Mouse (Mus musculus) CD8-positive naive resting alpha-beta T cell, adult 2 months (primary cell): ENCODE data around the gene Insm1.

Experiments
- DNase-seq, 2 experiments: peaks; one replicate each; pipeline ENCODE4 v3.0.0; 2022; ENCODE audit warnings: low read depth in 2 of 2, low spot score in 2 of 2

The Insm1 gene

GRCm38 (mm10) chr2:146221076-146221928 is at the start of gene Insm1:
TSS of gene Insm1 (plus strand) at chr2:146221921.
- DNase-seq, result no peak

DNA sequence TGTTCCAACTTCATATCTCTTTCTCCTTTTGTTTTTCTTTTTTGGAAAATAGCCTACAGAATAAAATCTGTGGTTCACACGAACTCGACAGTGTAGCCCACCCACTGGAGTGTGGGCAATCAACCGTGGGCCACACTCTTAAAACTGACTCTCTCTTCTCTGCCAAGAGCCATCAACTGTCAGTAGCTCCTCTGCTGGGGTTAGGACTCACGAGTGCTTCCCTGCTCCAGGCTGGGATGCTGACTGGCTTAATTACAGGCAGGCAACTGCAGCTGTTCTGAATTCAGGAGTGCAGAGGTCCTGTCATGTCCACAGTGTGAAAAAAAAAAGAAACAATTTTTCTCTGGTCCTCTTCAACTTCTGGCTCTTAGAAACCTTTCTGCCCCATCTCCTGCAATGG is 49.6 kb upstream of the Insm1 start:
- DNase-seq, result no peak

DNA sequence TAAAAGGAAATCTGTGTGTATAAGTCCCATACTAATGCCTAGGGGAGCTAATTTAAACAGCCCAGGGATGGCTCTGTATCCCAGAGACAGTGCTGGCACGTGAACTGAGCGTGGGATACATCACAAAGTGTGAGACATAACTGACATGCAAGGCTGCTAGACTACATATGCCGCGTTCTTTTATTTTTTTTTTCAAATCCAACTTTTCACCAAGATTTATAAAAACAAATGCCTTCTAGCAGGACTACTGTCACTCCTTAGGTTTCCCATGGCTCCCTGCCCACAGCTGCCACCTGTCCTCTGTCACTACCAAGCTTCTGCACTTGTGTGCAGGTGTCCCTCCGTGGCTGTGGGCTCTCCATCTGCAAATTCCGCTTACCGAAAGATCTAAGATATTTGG is 47.5 kb upstream of the Insm1 start:
- DNase-seq, result no peak

- no peak for DNase-seq
Observed at GRCm38 (mm10) chr2:146178718-146179117, 43.0 kb upstream of the Insm1 start.

GRCm38 (mm10) chr2:146183830-146184793 is 37.6 kb upstream of the Insm1 start:
- DNase-seq, result no peak

- DNase-seq, result no peak
Observed at GRCm38 (mm10) chr2:146196126-146196525, 25.6 kb upstream of the Insm1 start.

GRCm38 (mm10) chr2:146197947-146198346 is 23.8 kb upstream of the Insm1 start:
- DNase-seq, result no peak

DNA sequence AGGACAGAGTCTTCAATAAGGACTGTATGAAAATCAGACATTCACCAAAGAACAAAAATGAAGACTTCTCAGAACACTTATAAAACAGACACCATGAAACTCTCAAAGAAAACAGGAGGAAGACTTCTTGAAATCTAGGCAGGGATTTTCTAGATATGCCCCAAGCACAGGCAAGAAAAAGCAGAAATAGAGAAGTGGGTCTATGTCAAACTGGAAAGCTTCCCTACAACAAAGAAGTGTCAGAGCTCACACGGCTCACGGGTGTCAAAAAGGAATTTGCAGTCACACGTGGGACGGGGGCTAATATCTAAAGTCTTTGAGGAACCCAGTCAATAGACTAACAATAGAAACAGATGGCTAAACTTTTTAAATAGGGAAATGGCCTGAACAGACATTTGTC is 10.8 kb upstream of the Insm1 start:
- DNase-seq, result no peak

DNA sequence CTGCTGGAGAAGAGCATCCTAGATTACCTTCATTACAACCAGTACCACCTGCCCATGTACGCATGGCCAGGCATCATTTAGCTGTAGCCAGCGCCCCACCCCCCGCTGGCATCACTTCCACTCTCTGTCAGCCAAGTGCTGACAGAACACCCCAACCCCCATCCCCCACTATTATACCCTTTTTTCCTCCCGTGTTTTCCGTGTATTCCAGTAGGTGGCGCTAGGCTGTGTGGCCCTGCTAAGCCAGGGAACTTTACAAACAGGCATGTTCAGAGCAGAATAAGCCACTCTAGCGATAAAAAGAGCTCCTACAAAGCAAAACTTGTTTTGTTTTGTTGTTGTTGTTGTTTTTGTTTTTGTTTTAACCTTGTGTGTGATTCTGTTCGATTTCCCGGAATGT is 7.0 kb upstream of the Insm1 start:
- DNase-seq, result peak in 1 of 2 experiments; percentile 16

DNA sequence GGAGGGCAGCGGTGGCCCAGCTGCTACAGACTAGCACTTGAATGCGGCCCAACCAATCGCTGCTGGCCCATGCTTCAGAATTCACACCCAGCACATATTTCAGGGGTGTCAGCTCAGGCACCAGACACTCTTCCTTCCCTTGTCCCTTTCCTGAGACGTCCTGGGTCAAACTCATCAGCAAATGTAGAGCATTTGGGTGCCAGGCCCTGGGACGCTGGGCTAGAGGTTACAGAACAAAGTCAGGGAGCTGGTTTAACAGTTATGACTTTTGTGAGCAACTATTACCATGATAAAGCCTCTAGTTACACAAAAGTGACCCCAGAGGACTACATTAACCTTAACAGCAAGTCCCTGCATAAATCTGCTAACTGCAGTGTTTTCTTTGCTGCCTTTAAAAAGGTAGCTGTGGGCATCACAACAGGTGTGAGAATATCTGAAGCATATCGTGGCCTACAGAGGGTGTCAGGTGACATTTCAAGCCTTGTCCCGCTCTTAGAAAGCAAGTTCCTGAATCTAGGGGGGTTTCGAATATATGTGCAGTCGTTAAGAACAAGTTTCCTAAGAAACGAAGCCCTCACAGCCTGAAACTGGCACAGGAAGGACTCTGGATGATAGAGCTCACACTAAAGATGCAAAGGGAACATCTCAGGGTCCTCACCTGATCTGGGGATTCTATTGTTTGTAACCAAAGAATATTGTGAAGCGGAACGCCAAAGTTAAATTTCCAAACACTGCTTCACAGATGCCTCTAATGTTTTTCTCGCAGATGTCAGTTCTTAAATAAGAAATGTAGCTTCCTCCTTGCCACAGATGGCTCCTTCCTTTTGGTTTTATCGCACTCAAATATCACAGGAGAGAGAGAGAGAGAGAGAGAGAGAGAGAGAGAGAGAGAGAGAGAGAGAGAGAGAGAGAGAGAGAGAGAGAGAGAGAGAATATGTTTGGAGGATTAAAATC is 5.3 kb upstream of the Insm1 start:
- no peak for DNase-seq

- no peak for DNase-seq
Observed at GRCm38 (mm10) chr2:146217227-146217980, 4.3 kb upstream of the Insm1 start.

DNA sequence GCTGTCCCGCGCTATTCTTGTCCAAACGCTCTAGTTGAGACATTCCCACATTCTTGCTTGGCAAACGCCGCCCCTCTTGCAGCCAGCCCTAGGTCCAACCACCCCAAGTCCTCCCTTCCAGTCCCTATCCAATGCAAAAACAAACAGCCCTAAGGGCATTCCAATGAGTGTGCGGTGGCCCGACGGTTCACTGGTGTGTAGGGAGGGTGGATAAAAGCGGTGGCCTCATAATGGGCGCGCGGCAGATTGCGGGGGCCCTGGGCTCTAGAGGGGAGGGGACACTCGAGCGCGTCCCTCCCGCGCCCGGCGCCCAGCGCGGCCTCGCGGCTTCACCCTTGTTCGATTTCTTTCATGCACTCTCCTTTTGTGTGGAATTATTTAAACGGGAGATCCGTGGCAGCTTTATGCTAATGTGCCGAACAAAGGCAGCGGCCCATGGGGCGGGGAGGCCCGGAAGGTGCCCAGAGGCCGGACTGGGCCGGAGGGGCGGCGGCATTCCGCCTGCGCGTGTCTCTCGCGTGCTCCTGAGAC is 3.5 kb upstream of the Insm1 start:
- no peak for DNase-seq

DNA sequence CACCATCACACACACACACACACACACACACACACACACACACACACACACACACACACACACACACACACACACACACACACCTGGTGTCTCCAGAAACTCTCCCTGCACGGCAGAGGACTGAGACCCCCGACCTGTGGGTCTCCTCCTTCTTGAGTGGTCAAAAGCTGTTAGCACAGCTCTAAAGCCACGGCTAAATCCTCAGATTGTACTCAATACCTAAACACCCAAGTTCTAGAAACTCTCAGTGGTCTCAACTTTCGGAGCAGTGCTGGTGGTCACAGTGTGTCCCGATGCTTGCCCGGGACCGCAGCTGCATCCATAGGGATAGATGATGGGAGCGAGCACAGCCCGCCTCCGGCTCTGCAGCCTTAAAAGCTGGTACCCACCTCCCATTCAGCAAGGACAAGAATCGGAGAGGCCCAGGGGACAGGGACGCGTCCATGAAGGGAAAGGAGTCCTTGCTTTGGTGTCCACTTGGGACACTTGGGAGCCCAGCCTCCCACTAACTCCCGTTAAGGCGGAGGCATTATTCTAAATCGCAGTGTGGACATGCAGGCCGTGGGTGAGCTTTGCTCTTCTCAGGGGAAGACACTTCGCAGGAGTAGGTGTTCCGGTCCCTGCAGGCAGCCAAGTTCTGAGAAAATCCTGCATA is 2.7 kb upstream of the Insm1 start:
- no peak for DNase-seq

DNA sequence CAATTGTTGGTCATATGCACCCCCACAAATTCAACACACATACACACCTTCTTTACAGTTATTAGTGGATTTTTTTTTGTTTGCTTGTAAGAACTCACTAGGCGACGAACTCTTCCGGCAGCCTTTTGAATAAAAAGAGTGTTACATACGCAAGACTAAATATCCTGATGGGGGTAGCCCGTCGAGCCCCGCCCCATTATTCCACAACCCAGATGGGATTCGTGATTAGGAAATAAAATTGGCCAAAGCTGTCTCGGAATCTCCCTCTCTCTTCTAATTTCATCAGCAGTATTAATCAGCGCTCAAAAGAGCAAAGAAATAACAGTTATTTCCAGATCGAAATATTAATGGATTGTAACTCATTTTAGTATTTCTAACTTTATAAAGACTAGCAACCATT is 1.9 kb upstream of the Insm1 start:
- no peak for DNase-seq

- no peak for DNase-seq
Observed at GRCm38 (mm10) chr2:146220591-146221075, 1.1 kb upstream of the Insm1 start.

DNA sequence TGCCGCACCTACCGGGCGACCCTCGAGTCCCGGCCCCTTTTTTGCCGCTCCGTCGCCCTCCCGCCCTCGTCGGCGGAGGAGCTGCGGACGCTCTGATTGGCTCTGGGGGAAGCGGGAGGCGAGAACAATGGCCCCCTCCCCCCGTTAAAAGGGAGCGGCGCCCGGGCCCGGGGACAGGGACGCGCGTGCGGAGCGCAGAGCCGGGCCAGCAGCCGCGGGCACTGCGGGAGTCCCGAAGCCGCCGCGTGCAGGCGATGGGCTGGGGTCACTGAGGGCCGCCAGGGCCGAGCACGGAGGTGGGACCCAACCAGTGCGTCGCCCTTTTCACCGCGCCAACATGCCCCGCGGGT is 183 bp downstream of the Insm1 start:
- DNase-seq, result no peak

DNA sequence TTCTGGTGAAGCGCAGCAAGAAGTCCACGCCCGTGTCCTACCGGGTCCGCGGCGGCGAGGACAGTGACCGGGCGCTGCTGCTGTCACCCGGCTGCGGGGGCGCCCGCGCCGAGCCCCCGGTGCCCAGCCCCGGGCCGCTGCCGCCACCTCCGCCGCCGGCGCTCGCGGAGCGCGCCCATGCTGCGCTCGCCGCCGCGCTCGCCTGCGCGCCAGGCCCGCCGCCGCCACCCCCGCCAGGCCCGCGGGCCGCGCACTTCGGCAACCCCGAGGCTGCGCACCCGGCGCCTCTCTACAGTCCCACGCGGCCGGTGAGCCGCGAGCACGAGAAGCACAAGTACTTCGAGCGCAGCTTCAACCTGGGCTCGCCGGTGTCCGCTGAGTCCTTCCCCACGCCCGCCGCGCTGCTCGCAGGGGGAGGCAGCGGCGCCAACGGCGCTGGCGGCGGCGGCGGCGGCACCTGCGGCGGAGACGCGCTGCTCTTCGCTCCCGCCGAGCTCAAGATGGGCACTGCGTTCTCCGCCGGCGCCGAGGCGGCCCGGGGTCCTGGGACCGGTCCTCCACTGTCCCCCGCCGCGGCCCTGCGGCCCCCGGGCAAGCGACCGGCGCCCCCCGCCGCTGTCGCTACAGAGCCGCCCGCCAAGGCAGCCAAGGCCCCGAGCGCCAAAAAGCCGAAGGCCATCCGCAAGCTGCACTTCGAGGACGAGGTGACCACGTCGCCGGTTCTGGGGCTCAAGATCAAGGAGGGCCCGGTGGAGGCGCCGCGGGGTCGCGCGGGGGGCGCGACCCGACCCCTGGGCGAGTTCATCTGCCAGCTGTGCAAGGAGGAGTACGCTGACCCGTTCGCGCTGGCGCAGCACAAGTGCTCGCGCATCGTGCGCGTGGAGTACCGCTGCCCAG is 806 bp downstream of the Insm1 start:
- DNase-seq, result no peak

DNA sequence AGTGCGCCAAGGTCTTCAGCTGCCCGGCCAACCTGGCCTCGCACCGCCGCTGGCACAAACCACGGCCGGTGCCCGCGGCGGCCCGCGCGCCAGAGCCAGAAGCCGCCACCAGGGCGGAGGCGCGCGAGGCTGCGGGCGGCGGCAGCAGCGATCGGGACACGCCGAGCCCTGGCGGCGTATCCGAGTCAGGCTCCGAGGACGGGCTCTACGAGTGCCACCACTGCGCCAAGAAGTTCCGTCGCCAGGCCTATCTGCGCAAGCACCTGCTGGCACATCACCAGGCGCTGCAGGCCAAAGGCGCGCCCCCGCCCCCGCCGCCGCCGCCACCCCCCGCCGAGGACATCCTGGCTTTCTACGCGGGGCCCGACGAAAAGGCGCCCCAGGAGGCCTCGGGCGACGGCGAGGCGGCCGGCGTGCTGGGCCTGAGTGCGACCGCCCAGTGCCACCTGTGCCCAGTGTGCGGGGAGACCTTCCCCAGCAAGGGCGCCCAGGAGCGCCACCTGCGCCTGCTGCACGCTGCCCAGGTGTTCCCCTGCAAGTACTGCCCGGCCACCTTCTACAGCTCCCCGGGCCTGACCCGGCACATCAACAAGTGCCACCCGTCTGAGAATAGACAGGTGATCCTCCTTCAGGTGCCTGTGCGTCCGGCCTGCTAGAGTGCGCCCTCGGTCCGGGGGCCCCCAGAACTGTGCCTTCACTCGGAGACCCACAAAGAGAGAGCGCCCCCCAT is 1.6 kb downstream of the Insm1 start:
- no peak for DNase-seq
